Mouse (Mus musculus): Measurements from ENCODE around the gene Olfr763. TPM values are rescaled to one million over a fixed set of nuclear protein-coding genes. Genes with fewer than 3 reads are reported as not detected.
"Not testable (repeated sequence)": the region's sequence is repeated elsewhere in the genome, so short reads cannot be mapped to it uniquely, and the experiment has no call there.

Olfr763 gene
- total RNA-seq (2015; ENCODE audit: low replicate concordance), result not detected in 2 replicates
- not detected in 2 replicates for total RNA-seq (2017; ENCODE audit: low replicate concordance)

- no peak for ATAC-seq (replicated peaks; ENCODE audit: low FRiP score, poor library complexity, severe bottlenecking)
Measured at GRCm38 (mm10) chr10:129010288-129010841, at the start of gene Olfr763. Olfr763 (plus strand) TSS chr10:129010791.

GRCm38 (mm10) chr10:128964961-128965360 lies 45.6 kb upstream of the Olfr763 start:
- ATAC-seq (replicated peaks; ENCODE audit: low FRiP score, poor library complexity, severe bottlenecking), result no peak

- ATAC-seq (replicated peaks; ENCODE audit: low FRiP score, poor library complexity, severe bottlenecking), result no peak
Measured at GRCm38 (mm10) chr10:128965871-128966270, 44.7 kb upstream of the Olfr763 start.

- ATAC-seq (replicated peaks; ENCODE audit: low FRiP score, poor library complexity, severe bottlenecking), result no peak
Measured at GRCm38 (mm10) chr10:128968341-128968749, 42.2 kb upstream of the Olfr763 start.

- ATAC-seq (replicated peaks; ENCODE audit: low FRiP score, poor library complexity, severe bottlenecking), result no peak
Measured at GRCm38 (mm10) chr10:128970740-128971250, 39.8 kb upstream of the Olfr763 start.

- ATAC-seq (replicated peaks; ENCODE audit: low FRiP score, poor library complexity, severe bottlenecking), result no peak
Measured at GRCm38 (mm10) chr10:128972841-128973240, 37.8 kb upstream of the Olfr763 start.

- no peak for ATAC-seq (replicated peaks; ENCODE audit: low FRiP score, poor library complexity, severe bottlenecking)
Measured at GRCm38 (mm10) chr10:128976395-128976794, 34.2 kb upstream of the Olfr763 start.

GRCm38 (mm10) chr10:128977522-128978114 lies 33.0 kb upstream of the Olfr763 start:
- ATAC-seq (replicated peaks; ENCODE audit: low FRiP score, poor library complexity, severe bottlenecking), result no peak

- no peak for ATAC-seq (replicated peaks; ENCODE audit: low FRiP score, poor library complexity, severe bottlenecking)
Measured at GRCm38 (mm10) chr10:128980644-128981365, 29.8 kb upstream of the Olfr763 start.

- ATAC-seq (replicated peaks; ENCODE audit: low FRiP score, poor library complexity, severe bottlenecking), result not testable (repeated sequence)
Measured at GRCm38 (mm10) chr10:128989131-128989530, 21.5 kb upstream of the Olfr763 start, which contains the start of gene Olfr9. Olfr9 (plus strand) TSS chr10:128989431.

- ATAC-seq (replicated peaks; ENCODE audit: low FRiP score, poor library complexity, severe bottlenecking), result not testable (repeated sequence)
Measured at GRCm38 (mm10) chr10:128990129-128990850, 20.3 kb upstream of the Olfr763 start.

- ATAC-seq (replicated peaks; ENCODE audit: low FRiP score, poor library complexity, severe bottlenecking), result no peak
Measured at GRCm38 (mm10) chr10:128990994-128991393, 19.6 kb upstream of the Olfr763 start.

GRCm38 (mm10) chr10:128995796-128996195 lies 14.8 kb upstream of the Olfr763 start:
- ATAC-seq (replicated peaks; ENCODE audit: low FRiP score, poor library complexity, severe bottlenecking), result no peak

GRCm38 (mm10) chr10:128996523-128997040 lies 14.0 kb upstream of the Olfr763 start:
- no peak for ATAC-seq (replicated peaks; ENCODE audit: low FRiP score, poor library complexity, severe bottlenecking)

GRCm38 (mm10) chr10:129004032-129004920 lies 6.3 kb upstream of the Olfr763 start:
- no peak for ATAC-seq (replicated peaks; ENCODE audit: low FRiP score, poor library complexity, severe bottlenecking)

- ATAC-seq (replicated peaks; ENCODE audit: low FRiP score, poor library complexity, severe bottlenecking), result not testable (repeated sequence)
Measured at GRCm38 (mm10) chr10:129011511-129011910, 920 bp downstream of the Olfr763 start.

GRCm38 (mm10) chr10:129014477-129014876 lies 3.9 kb downstream of the Olfr763 start:
- no peak for ATAC-seq (replicated peaks; ENCODE audit: low FRiP score, poor library complexity, severe bottlenecking)

- ATAC-seq (replicated peaks; ENCODE audit: low FRiP score, poor library complexity, severe bottlenecking), result no peak
Measured at GRCm38 (mm10) chr10:129023319-129023718, 12.7 kb downstream of the Olfr763 start.
